Mouse (Mus musculus) heart, postnatal 14 days (tissue): Measurements from ENCODE around the gene Hpca. TPM values are rescaled to one million over a fixed set of nuclear protein-coding genes. Genes with fewer than 3 reads are reported as not detected.

Experiments
- DNase-seq, 2 experiments: peaks; one replicate each; pipeline ENCODE4 v3.0.0; 2021 to 2022
- intact Hi-C: fragments of 180-260 bp; cut with DNase I; formaldehyde crosslinking; loops from one replicate; pipeline ENCODE4 v1.15.1; 2025
- total RNA-seq, 2 experiments: library from RNA; stranded (reverse); gene quantifications; 2 replicates each; pipeline ENCODE4 v1.2.3; 2021

Hpca gene
- total RNA-seq, 2 experiments from 2014 or later = 0.41 TPM; not detected in 1

DNA sequence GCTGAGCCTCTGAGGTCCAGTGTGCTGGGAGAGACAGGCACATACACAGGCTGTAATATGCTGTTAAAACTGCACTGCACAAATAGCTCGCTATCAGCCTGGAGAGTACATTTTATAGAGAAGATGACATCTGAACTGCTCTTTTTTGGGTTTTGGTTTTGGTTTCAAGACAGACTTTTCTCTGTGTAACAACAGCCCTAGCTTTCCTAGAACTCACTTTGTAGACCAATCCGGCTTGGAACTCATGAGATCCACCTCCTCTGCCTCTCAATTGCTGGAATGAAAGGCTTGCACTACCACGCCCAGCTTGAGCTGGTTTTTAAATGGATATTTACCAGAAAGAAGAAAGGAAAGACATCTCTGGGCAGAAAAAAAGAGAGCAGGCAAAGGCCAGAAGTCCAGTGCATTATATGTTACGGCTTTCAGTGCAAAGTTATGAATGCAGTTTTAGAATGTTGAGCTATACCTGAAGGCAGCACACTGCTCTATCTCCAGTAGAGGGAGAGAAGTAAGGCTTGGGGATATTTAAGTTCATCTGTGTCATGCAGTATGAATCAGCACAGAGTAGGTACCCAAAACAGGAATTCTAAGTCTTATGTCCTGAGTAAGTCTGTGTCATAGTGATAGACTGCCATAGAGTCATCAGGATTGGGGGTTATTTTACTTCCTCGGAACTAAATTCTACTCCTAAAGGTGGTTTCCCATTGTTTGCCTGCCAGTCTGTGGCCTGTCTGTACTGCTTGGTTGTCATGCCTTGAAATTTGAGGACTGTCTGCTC lies 54.0 kb downstream of the Hpca start:
- DNase-seq = no peak
- intact Hi-C loops = no loop called here

DNA sequence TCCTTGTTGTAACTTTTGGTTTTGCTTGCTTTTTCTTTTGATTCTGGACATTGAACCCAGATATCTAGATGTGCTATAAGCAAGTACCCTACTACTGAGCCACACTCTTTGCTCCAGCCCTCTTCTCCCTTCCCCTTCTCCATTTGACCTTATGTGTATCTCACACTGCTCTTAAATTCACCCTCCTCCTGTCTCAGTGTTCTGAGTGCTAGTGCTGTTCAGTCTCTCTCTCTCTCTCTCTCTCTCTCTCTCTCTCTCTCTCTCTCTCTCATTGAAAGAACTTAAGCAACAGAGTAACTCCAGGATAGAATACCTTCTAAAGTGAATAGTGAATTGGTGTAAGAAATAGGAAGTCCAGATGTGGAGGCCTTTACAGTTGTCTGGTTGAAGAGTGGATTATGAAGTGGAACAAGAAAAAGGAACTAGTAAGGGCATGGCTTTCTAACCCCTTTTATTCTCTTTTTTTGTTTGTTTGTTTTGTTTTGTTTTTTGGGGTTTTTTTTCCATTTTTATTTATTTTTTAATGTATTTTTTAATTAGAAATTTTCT lies 56.1 kb downstream of the Hpca start:
- DNase-seq = no peak
- intact Hi-C loops = no loop called here

DNA sequence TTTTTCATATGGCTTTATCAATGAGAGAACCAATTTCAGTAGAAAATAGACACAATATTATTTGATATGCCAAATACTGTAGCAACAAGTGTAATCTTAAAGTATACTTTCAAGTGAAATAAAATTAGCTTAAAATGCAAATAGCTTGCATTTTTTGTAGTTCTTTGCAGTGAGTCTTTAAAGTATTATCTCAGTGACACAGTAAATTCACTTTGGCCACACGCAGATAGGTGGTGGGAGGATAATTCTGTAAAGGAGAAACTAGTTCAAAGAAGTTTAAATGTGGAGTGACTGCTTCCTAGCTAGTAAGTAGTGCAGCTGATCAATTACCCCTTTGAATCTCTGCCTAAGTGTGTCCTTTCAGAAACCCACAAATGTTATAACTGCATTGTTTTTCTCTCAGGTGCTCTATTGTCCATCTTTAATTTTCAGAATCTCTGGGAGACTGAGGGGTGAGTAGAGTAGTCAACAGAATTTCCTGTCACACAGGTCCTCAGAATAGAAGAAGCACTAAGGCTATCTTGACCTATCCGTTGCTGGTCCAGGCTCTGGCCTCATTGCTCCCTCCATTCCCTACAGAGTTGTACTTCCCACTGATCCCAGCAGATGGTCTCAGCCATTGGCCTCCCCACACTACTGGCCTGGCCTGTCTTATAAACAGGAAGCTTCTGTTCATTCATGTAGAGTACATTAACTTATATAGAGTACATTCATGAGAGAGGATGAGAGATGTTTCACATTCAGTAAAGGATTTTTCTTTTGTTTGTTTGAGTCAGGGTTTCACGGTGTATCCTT lies 59.4 kb downstream of the Hpca start:
- DNase-seq = no peak
- intact Hi-C loops = no loop called here

Other genes starting within 250 kb of the Hpca start
- gene Trim62, start 238.5 kb downstream of the Hpca start, total RNA-seq = 1 to 10 TPM; 2.0 to 2.2 TPM
- 1 to 10 TPM; 2.5 to 3.2 TPM for gene Azin2, start 159.6 kb downstream of the Hpca start, total RNA-seq
- gene Ak2, start 130.1 kb downstream of the Hpca start, total RNA-seq = 10 to 100 TPM; 66.0 to 66.7 TPM
- gene Rnf19b, start 63.8 kb downstream of the Hpca start, total RNA-seq = 10 to 100 TPM; 19.5 to 19.6 TPM
- gene Tmem54, start 16.5 kb downstream of the Hpca start, total RNA-seq = not detected
- 100 to 1,000 TPM; 221 to 229 TPM for gene Fndc5, start 15.0 kb upstream of the Hpca start, total RNA-seq
- 10 to 100 TPM; 16.7 to 17.7 TPM for gene S100pbp, start 67.7 kb upstream of the Hpca start, total RNA-seq
- 10 to 100 TPM; 26.5 to 30.5 TPM for gene Yars, start 67.7 kb upstream of the Hpca start, total RNA-seq
- gene C77080, start 139.4 kb upstream of the Hpca start, total RNA-seq = 1 to 10 TPM; 4.8 to 5.7 TPM
- 10 to 100 TPM; 11.4 to 12.5 TPM for gene Sync, start 165.6 kb upstream of the Hpca start, total RNA-seq
- 100 to 1,000 TPM in 1 of 2 experiments, 10 to 100 TPM in 1; 82.5 to 105 TPM for gene Rbbp4, start 213.3 kb upstream of the Hpca start, total RNA-seq
- 10 to 100 TPM; 20.7 to 20.9 TPM for gene Zbtb8os, start 213.7 kb upstream of the Hpca start, total RNA-seq